Mouse (Mus musculus) cerebellum, adult 2 months (tissue): ENCODE measurements at regions not wholly inside any gene's neighbourhood (a gene's known extent, or its start where the extent isn't known, plus 50 kb on each side); places are given as distances from the start of the nearest gene placed in this dataset.

ENCODE experiments used
- CTCF ChIP-seq: fragments of 200-500 bp; IDR thresholded peaks from 2 replicates; pipeline ENCODE4 v1.5.1; 2011; ENCODE audit warnings: low read depth, mild to moderate bottlenecking, control low read depth, low read length, moderate library complexity, borderline replicate concordance; ENCODE audit not compliant: insufficient read depth
- POLR2A ChIP-seq: fragments of 200-500 bp; IDR thresholded peaks from 2 replicates; pipeline ENCODE4 v1.6.1; 2011; ENCODE audit warnings: low read length, control low read depth, borderline replicate concordance; ENCODE audit not compliant: insufficient read depth

DNA sequence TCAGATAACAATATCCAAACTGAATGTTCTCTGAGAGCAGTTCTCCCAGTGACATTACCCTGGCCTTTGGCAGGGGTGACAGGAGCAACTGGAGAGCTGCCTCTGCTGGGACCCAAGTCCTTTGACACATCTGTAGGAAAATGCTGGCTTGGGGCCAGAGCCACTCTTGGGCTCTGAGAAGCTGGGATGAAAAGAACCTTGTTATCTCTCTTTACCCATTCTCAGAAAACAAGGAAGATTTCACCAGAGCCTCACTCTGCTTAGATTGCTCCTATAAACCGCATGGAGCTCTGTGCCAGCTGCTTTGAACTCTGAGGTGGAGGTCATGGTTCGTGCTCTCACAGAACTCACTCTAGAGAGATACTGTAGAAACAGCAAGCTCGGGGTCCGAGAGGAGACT is 71.7 kb upstream of the Jak1 start:
- TF ChIP-seq CTCF: no peak
- TF ChIP-seq POLR2A: no peak
